Mouse (Mus musculus) CH12.LX (cell line): Measurements from ENCODE around the gene Trp53rka.

Source experiments
- CHD1 ChIP-seq: IDR thresholded peaks from 2 replicates; pipeline ENCODE4 v1.6.1; 2012; ENCODE audit warnings: low read depth, low read length, improper control_type of control experiment, inconsistent platforms
- CTCF ChIP-seq, 2 experiments: IDR thresholded peaks in 1 of 2; conservative IDR thresholded peaks in 1 of 2; 2 replicates each; pipeline ENCODE4 v1.5.1; 2011 to 2012; ENCODE audit warnings: low read depth in 2 of 2, low read length in 2 of 2, improper control_type of control experiment in 1 of 2, inconsistent platforms in 1 of 2, mild to moderate bottlenecking in 1 of 2, moderate library complexity in 1 of 2
- JUN ChIP-seq: IDR thresholded peaks from 2 replicates; pipeline ENCODE4 v1.6.1; 2011; ENCODE audit warnings: low read depth, mild to moderate bottlenecking, low read length, improper control_type of control experiment, moderate library complexity; ENCODE audit not compliant: insufficient read depth
- MYC ChIP-seq: IDR thresholded peaks from 2 replicates; pipeline ENCODE4 v1.6.1; 2011; ENCODE audit warnings: low read depth, mild to moderate bottlenecking, improper control_type of control experiment, low read length
- NELFE ChIP-seq: IDR thresholded peaks from 2 replicates; pipeline ENCODE4 v1.6.1; 2011; ENCODE audit warnings: low read depth, low read length, improper control_type of control experiment
- POLR2A ChIP-seq: IDR thresholded peaks from 2 replicates; pipeline ENCODE4 v1.6.1; 2011; ENCODE audit warnings: low read depth, mild to moderate bottlenecking, improper control_type of control experiment, low read length
- RAD21 ChIP-seq: IDR thresholded peaks from 2 replicates; pipeline ENCODE4 v1.6.1; 2011; ENCODE audit warnings: low read depth, mild to moderate bottlenecking, low read length, improper control_type of control experiment, moderate library complexity
- SMC3 ChIP-seq: IDR thresholded peaks from 2 replicates; pipeline ENCODE4 v1.6.1; 2011; ENCODE audit warnings: low read depth, low read length, improper control_type of control experiment
- TCF12 ChIP-seq: IDR thresholded peaks from 2 replicates; pipeline ENCODE4 v1.6.1; 2014; ENCODE audit warnings: low read depth, mild to moderate bottlenecking, inconsistent platforms, low read length, improper control_type of control experiment
- UBTF ChIP-seq: IDR thresholded peaks from 2 replicates; pipeline ENCODE4 v1.6.1; 2012; ENCODE audit warnings: low read depth, mild to moderate bottlenecking, inconsistent platforms, low read length, improper control_type of control experiment, moderate library complexity
- USF1 ChIP-seq: IDR thresholded peaks from 2 replicates; pipeline ENCODE4 v1.6.1; 2014; ENCODE audit warnings: low read depth, mild to moderate bottlenecking, inconsistent platforms, low read length, improper control_type of control experiment
- ZKSCAN1 ChIP-seq: IDR thresholded peaks from 2 replicates; pipeline ENCODE4 v1.6.1; 2012; ENCODE audit warnings: low read depth, inconsistent platforms, low read length, improper control_type of control experiment, borderline replicate concordance
- ZNF384 ChIP-seq: IDR thresholded peaks from 2 replicates; pipeline ENCODE4 v1.6.1; 2012; ENCODE audit warnings: low read depth, low read length, improper control_type of control experiment, inconsistent platforms

- no peak for TF ChIP-seq RAD21
- TF ChIP-seq CTCF (conservative IDR thresholded peaks at IDR 0.05 in 1 of 2, IDR thresholded peaks at IDR 0.05 in 1 of 2; ENCODE audit: low read depth in 2 of 2, low read length in 2 of 2): no peak
- TF ChIP-seq NELFE: no peak
- TF ChIP-seq POLR2A: no peak
- TF ChIP-seq ZNF384: no peak
- TF ChIP-seq CHD1: no peak
- no peak for TF ChIP-seq MYC
- no peak for TF ChIP-seq ZKSCAN1
- no peak for TF ChIP-seq UBTF
- no peak for TF ChIP-seq JUN
- TF ChIP-seq USF1: no peak
- TF ChIP-seq SMC3: no peak
- no peak for TF ChIP-seq TCF12
Observed at GRCm38 (mm10) chr2:165473003-165473402, 20.1 kb downstream of the Trp53rka start, which contains the start of gene Slc13a3.
